Mouse (Mus musculus) thymus, postnatal 14 days (tissue): ENCODE measurements at regions not wholly inside any gene's neighbourhood (a gene's known extent, or its start where the extent isn't known, plus 50 kb on each side); places are given as distances from the start of the nearest gene placed in this dataset.
"Not testable (repeated sequence)": the region's sequence is repeated elsewhere in the genome, so short reads cannot be mapped to it uniquely, and the experiment has no call there.

Experiments used
- DNase-seq: peaks from one replicate; pipeline ENCODE4 v3.0.0; 2021

DNA sequence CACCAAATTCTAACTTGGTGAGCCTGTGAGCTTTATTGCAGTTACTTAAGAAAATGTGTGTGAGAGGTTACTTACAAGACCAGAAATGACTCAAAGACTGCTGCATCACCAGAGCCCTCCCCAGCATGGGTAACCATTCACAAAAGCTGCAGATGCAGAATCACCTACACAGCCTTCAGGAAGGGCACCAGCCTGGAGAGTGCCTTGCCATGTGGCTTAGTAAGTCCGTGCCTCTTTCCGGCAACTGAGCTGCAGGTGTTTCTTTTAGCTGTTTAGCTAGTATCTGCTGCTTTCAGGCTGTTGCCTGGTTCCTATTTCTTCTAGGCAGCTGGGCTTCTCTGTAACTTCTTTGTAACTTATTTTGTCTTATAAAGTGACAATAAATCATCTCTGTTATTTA, 213.2 kb upstream of the Stxbp6 start:
- DNase-seq = no peak

DNA sequence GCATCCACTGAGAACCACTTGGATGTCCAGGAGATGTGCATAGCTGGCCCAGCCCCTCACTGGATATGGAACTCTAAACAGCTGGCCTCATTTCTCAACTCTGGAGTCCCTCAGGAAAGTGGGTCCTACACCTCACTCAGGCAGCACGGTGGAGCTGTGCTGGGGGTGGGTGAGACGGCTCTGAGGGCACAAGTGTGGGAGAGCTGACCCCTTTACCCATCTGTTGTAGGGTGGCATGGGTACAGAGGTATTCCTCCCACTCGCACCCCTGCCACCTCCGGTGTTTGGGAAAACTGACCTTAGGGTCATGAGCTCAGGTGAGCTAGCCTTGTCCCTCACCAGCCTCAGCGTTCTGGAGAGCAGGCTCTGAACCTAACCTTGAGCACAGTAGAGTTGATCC, 181.8 kb upstream of the Stxbp6 start:
- no peak for DNase-seq

DNA sequence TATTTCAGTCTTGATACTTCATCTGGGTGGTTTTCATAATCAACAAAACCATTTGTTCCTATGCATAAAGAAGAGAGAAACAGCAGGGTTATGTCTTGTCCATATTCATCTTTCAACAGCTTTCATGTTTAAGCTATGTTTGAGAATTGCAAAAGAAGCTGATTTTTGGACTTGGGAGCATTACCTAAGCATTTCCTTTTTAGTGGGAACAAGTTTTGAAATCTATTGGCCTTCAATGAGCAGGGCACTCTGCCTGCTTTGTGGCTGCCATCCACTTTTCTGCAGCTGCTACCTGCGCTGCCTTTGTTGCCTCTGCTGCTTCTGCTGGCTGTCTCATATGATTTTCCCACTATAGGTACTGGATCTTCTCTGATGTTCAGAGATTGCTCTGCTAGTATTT, 136.6 kb upstream of the Stxbp6 start:
- no peak for DNase-seq

DNA sequence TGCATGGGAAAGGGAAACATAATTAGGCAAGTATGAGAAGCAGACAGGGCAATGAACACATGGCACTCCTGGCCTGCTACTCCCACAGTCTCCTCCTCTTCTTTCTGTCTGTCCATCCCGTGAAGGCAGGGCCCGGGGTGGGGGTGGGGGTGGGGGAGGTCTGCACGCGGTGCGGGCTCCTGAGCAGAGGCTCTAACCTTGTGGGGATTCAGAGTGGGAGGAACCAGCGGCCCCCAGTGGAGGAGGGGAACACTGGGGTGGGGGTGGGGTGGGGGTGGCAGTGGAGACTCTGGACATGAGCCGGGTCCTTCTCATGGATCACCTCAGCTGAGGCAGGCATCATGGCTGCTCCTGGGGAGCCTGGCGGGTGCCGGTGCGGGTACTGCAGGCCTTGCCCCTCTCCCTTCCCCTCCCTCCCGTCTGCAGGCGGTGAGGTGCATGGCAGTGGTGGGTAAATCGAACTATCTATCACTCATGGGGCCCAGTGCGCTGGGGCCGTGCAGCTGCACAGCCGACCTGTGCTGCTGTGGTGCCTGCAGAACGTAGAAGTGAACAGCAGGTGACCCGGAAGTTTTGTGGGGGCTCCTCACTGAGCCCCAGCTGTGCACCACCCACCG, 120.9 kb upstream of the Stxbp6 start:
- DNase-seq = no peak

DNA sequence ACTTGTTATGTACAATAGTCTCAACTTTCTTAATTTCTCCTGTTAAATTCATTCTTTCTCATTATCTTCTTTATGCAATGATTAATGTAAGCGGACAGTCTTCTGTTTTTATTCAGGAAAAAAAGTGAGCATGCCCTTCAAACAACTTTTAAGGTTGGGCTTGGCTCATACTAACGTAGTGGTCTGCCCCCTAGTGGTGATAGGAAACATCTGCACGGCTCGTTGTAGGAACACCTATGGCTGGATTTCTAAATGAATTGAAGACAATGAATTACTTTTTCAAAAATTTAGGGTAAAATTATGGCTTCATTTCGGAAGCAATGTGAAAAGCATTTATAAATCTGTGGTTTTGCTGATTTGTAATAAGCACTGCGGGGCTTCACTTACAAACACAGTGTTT, 112.6 kb upstream of the Stxbp6 start:
- no peak for DNase-seq

DNA sequence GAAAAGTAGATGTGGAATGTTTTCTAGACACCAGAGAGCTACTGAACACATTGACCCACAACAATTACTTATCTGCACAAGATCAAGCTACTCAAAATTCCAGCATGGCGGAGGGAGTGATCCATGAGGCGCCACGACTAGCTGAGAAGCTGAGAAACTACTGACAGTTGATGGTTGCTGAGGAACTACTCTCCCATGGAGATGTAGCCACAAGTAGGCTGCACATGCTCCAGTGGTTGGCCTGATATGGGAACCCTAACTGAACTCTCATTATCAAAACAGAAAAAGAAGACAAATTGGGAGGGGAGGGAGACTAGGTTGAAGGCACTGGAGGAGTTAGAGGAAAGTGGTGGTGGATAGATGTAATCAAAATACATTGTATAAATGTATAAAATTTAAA, 110.0 kb upstream of the Stxbp6 start:
- DNase-seq = no peak

DNA sequence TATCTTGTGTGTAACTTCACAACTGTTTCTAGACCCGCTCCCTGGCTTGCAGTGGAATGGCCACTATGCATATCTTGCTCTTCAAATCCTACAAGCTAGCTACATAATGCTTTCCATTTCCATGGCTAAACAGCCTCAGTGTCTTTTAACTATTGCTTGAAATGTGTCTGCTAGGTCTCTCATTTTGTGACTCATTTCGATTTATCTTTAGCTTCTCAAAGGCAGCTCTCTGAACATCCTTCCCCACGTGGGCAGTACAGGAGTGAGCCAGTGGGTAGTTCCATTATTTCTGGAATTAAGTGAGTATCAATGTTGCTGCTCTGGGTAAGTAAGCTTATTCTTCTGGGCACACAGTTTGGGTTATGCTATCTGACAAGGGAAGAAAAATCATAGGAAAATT, 102.9 kb upstream of the Stxbp6 start:
- DNase-seq = no peak

DNA sequence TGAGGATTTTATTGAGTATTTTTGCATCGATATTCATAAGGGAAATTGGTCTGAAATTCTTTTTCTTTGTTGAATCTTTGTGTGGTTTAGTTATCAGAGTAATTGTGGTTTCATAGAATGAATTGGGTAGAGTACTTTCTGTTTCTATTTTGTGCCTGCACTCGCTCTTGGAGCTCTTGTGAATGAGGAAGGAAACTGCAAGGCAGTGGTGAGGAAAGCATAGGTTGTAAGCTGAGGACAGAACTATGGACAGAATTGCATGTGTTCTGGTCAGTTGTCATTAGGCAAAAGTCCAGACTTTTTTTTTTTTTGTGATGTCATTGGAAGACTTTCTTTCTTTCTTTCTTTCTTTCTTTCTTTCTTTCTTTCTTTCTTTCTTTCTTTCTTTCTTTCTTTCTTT, 100.8 kb upstream of the Stxbp6 start:
- DNase-seq = not testable (repeated sequence)

DNA sequence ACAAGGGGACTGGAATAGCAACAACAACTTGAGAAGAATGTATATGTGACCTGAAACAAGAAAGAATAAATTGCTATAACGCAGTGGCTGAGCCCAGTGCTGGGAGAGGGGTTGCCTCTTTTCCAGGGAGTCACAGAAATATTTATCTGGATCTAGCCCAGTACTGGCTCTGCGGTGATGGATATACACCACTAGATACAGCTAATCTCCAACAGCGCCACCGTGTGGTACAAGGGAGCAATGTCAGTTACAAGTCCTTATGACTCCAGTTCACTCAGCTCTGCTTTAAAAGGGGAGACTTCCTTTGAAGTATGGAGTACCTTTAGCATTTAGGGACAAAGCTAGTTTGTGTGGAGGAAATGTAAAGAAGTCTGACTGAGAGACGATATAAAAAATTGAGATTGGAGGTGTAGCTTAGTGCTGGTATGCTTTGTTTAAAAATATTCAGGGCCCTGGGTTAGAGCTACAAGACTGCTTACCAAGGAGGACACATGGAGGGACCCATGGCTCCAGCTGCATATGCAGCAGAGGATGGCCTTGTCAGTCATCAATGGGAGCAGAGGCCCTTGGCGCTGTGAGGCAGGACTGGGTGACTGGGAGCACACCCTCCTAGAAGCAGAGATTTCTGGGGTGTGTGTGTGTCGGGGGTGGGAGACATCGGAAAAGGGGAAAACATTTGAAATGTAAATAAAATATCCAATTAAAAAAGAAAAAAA, 97.6 kb upstream of the Stxbp6 start:
- DNase-seq = peak; percentile 9

DNA sequence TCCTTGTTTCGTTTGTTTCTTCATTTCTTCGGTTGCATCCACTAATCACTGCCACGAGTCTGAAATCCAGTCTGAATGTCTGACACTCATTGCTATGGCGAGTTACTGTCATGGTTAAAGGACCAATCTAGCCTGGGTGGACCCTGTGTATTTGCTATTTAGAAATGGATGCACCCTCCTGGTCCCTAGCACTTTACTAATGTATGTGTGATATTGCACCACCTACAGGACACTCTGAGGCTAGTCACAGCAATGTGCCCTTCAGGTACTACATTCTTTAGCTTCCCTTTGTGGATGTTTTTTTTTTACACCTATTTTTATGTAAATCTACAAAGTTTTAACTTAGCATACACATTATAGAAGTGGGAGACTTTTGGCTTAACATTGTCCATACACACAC, 87.5 kb upstream of the Stxbp6 start:
- no peak for DNase-seq

DNA sequence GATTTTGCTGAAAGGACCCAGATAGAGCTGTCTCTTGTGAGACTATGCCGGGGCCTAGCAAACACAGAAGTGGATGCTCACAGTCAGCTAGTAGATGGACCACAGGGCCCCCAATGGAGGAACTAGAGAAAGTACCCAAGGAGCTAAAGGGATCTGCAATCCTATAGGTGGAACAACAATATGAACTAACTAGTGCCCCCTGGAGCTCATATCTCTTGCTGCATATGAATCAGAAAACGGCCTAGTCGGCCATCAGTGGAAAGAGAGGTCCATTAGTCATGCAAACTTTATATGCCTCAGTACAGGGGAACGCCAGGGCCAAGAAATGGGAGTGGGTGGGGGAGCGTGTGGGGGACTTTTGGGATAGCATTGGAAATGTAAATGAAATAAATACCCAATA, 87.1 kb upstream of the Stxbp6 start:
- not testable (repeated sequence) for DNase-seq

DNA sequence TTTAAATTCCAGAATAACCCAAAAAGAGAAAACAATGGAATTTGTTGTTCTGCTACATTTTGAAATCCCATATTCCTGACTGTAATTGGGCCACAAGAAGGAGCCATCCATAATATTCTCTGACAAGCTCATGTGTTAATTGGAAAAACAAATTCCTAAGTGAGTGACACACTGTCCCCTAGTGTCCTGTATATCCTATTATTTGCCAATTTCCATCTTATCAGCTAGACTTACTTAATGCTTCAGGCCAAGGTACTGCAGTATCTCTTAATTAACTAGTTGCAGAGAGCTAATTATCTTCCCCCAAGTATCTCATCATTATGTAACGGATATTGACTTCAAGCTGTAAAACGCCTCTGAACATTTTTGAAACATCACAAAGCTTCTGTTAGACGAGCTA, 84.5 kb upstream of the Stxbp6 start:
- DNase-seq = no peak

DNA sequence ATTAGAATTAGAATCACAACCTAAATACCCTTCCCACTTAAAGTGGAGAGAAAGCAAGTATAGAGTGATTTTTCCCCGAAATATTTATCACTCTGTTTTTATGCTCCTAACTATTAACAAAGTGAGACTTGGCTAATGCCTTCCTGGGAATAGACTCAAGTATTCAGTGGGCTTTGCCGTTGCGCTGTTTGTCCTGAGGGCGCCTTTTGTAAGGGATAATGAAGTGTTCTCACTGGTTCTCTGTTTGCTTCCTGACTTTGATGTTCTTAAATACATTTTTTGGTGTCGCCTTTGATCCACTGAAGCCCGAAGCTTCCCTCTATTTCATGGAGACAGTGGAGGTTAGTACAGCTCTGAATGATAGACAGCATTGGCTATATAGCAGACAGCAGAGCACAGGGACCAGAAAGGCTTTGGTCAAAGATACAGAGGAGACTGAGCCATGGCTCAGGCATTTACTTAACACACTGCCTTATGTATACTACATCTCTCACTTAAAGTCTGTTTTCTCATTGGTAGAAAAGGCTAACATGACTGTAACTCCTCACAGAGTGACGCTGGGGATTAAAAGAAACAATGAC, 63.0 kb upstream of the Stxbp6 start:
- no peak for DNase-seq

DNA sequence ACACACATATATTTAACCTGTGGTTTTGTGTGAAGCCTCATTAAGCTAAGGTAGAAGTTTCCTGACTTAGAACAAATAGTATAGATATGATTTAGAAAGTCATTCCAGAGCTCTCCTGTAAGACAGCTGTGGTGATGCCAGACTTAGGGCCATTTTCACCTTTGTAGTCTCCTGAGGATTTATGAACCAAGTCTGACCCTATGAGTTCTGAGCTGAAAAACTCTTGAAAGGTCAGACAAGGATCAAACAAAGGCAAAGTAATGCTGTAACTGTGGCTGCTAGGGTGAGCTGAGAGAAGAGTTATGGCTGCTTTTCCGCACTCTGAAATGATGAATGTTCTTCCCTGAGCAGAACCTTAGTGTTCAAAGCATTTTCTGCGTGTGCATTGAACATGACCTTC, 58.9 kb upstream of the Stxbp6 start:
- no peak for DNase-seq

DNA sequence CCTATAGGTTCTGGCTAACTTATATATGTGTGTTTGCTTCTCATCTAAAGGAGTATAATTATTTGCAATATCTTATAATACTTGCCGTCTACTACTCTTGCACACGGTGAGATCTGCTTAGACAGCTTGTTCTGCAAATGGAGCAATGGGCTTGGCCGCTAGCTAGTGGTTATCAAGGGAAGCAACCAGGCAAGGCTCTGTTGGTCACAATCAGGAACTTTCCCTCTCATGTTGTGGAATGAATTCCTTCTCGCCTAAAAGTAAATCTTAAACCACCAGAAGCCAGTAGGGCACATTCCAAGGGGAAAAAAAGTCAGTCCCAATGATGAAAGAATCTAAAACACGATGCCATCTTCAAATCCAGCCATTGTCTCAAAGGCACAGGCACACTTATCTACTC, 56.6 kb upstream of the Stxbp6 start:
- DNase-seq = no peak

DNA sequence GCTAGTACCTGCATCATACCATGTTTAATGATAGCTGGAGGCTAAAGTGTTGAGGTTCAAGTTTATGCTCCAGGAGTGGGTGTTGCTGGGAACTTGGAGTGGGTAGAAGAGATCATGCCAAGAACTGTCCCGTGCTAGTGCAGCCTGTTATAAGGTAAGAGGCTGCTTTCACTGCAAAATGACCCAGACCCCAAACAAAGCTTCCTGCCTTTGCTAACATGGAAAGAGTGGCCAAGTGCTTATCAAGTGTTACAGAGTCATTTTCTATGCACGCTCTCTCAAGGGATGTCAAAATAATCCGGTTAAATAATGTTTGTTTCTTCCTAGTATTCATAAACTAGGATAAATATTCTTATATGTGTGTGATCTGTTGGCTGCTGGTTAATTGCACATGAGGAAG, 51.4 kb upstream of the Stxbp6 start:
- no peak for DNase-seq
